Mouse (Mus musculus) thymus, postnatal 14 days (tissue): Measurements from ENCODE around the gene C3.
A peak's percentile ranks its signal among the peaks of the same experiment; 100 is the strongest.

Experiments
- DNase-seq: peaks from one replicate; pipeline ENCODE4 v3.0.0; 2021

The C3 gene

GRCm38 (mm10) chr17:57249186-57250181 is 21.5 kb upstream of the C3 start, which contains the start of gene Trip10:
TSS of gene Trip10 (plus strand) at chr17:57249455.
- peak; percentile 99 for DNase-seq

GRCm38 (mm10) chr17:57248771-57249170 is 20.8 kb upstream of the C3 start:
- DNase-seq = peak; percentile 43

GRCm38 (mm10) chr17:57248201-57248699 is 20.3 kb upstream of the C3 start, which contains the start of gene Gpr108:
TSS of gene Gpr108 (minus strand) at chr17:57248446.
- peak; percentile 94 for DNase-seq

GRCm38 (mm10) chr17:57247393-57248200 is 19.7 kb upstream of the C3 start:
- peak; percentile 91 for DNase-seq

GRCm38 (mm10) chr17:57246663-57247392 is 18.9 kb upstream of the C3 start:
- peak; percentile 38 for DNase-seq

- DNase-seq = no peak
These were observed 17.5 kb upstream of the C3 start for GRCm38 (mm10) chr17:57245311-57245929.

GRCm38 (mm10) chr17:57243650-57244370 is 15.9 kb upstream of the C3 start:
- no peak for DNase-seq

GRCm38 (mm10) chr17:57237181-57237580 is 9.2 kb upstream of the C3 start:
- no peak for DNase-seq

- no peak for DNase-seq
These were observed 7.9 kb upstream of the C3 start for GRCm38 (mm10) chr17:57235803-57236202.

- no peak for DNase-seq
These were observed 6.5 kb upstream of the C3 start for GRCm38 (mm10) chr17:57234254-57234928.

GRCm38 (mm10) chr17:57233038-57233437 is 5.1 kb upstream of the C3 start:
- no peak for DNase-seq

- no peak for DNase-seq
These were observed 4.3 kb upstream of the C3 start for GRCm38 (mm10) chr17:57232200-57232599.

- DNase-seq = no peak
These were observed 3.4 kb upstream of the C3 start for GRCm38 (mm10) chr17:57231321-57231771.

- no peak for DNase-seq
These were observed 2.8 kb upstream of the C3 start for GRCm38 (mm10) chr17:57230728-57231125.

GRCm38 (mm10) chr17:57229851-57230727 is 2.2 kb upstream of the C3 start:
- DNase-seq = no peak

- DNase-seq = no peak
These were observed 937 bp upstream of the C3 start for GRCm38 (mm10) chr17:57228873-57229272.

GRCm38 (mm10) chr17:57227468-57227867 is 468 bp downstream of the C3 start:
- no peak for DNase-seq

GRCm38 (mm10) chr17:57223313-57223712 is 4.6 kb downstream of the C3 start:
- DNase-seq = no peak

- DNase-seq = no peak
These were observed 6.0 kb downstream of the C3 start for GRCm38 (mm10) chr17:57221911-57222310.

GRCm38 (mm10) chr17:57219884-57220207 is 8.1 kb downstream of the C3 start:
- peak; percentile 52 for DNase-seq
